Mouse (Mus musculus) macrophage (primary cell): ENCODE measurements at regions not wholly inside any gene's neighbourhood (a gene's known extent, or its start where the extent isn't known, plus 50 kb on each side); places are given as distances from the start of the nearest gene placed in this dataset.

Experiments
- H3K27ac ChIP-seq: fragments of 350-480 bp; formaldehyde crosslinking; 2 replicates; pipeline ENCODE4 v1.9.0; 2021
- H3K36me3 ChIP-seq: fragments of 350-480 bp; formaldehyde crosslinking; 2 replicates; pipeline ENCODE4 v1.9.0; 2021; ENCODE audit errors: inconsistent target
- H3K4me3 ChIP-seq: fragments of 350-480 bp; formaldehyde crosslinking; 2 replicates; pipeline ENCODE4 v1.9.0; 2021; ENCODE audit errors: inconsistent target
- H3K79me2 ChIP-seq: fragments of 350-480 bp; formaldehyde crosslinking; 2 replicates; pipeline ENCODE4 v1.9.0; 2021; ENCODE audit errors: inconsistent target
- WGBS: methylation state at CpG from one replicate; pipeline ENCODE4 v1.1.7; 2026; ENCODE audit warnings: inconsistent platforms; ENCODE audit not compliant: missing documents; 5-methylcytosine and 5-hydroxymethylcytosine counted together

- Histone ChIP-seq H3K36me3 (no peaks in the 10 kb centered on the region), H3K4me3 (no peak overlapping the region), H3K27ac (no peak overlapping the region), H3K79me2 (no peaks in the 10 kb centered on the region)
- WGBS: 69% methylated on average over 5 of the region's 5 CpGs
Measured at GRCm38 (mm10) chr10:100152821-100153220, 137.4 kb downstream of the Kitl start.

GRCm38 (mm10) chr10:100153311-100153710 lies 137.9 kb downstream of the Kitl start:
- Histone ChIP-seq H3K27ac (no peak overlapping the region), H3K36me3 (no peaks in the 10 kb centered on the region), H3K4me3 (no peak overlapping the region), H3K79me2 (no peaks in the 10 kb centered on the region)
- WGBS: 96% methylated on average over 3 of the region's 3 CpGs

- 96% methylated on average over 2 of the region's 2 CpGs for WGBS
- Histone ChIP-seq H3K36me3 (no peaks in the 10 kb centered on the region), H3K4me3 (no peak overlapping the region), H3K79me2 (no peaks in the 10 kb centered on the region), H3K27ac (no peak overlapping the region)
Measured at GRCm38 (mm10) chr10:100155566-100155965, 140.1 kb downstream of the Kitl start.

GRCm38 (mm10) chr10:100159843-100160531 lies 144.6 kb downstream of the Kitl start:
- Histone ChIP-seq H3K4me3 (peak overlapping the region; percentile 6; the same call in 1 of the 2 replicates), H3K36me3 (no peaks in the 10 kb centered on the region), H3K79me2 (no peaks in the 10 kb centered on the region), H3K27ac (peak overlapping the region; percentile 93)
- 5% methylated on average over 14 of the region's 14 CpGs for WGBS

- Histone ChIP-seq H3K36me3 (no peaks in the 10 kb centered on the region), H3K79me2 (no peaks in the 10 kb centered on the region), H3K27ac (peak overlapping the region; percentile 93), H3K4me3 (no peak overlapping the region)
- WGBS: 6% methylated on average over 4 of the region's 4 CpGs
Measured at GRCm38 (mm10) chr10:100160532-100160852, 145.1 kb downstream of the Kitl start.

- no peak overlapping the region for H3K4me3 ChIP-seq
- 54% methylated on average over 3 of the region's 3 CpGs for WGBS
- H3K79me2 ChIP-seq: no peaks in the 10 kb centered on the region
- peak overlapping the region; percentile 93 for H3K27ac ChIP-seq
- H3K36me3 ChIP-seq: no peaks in the 10 kb centered on the region
Measured at GRCm38 (mm10) chr10:100161117-100161516, 145.7 kb downstream of the Kitl start.

GRCm38 (mm10) chr10:100164526-100164925 lies 149.1 kb downstream of the Kitl start:
- no peak overlapping the region for H3K4me3 ChIP-seq
- H3K36me3 ChIP-seq: no peaks in the 10 kb centered on the region
- H3K27ac ChIP-seq: no peak overlapping the region
- WGBS: 69% methylated on average over 1 of the region's 1 CpGs
- H3K79me2 ChIP-seq: no peaks in the 10 kb centered on the region

- Histone ChIP-seq H3K4me3 (no peak overlapping the region), H3K27ac (no peak overlapping the region), H3K36me3 (no peaks in the 10 kb centered on the region)
Measured at GRCm38 (mm10) chr10:100170836-100171235, 155.4 kb downstream of the Kitl start.

GRCm38 (mm10) chr10:100197673-100198072 lies 137.8 kb upstream of the Gm4301 start:
- H3K36me3 ChIP-seq: no peaks in the 10 kb centered on the region
- H3K4me3 ChIP-seq: no peak overlapping the region
- H3K79me2 ChIP-seq: no peaks in the 10 kb centered on the region
- no peak overlapping the region for H3K27ac ChIP-seq

More at GRCm38 (mm10) chr10:100170836-100171235, 155.4 kb downstream of the Kitl start:
- no peaks in the 10 kb centered on the region for H3K79me2 ChIP-seq

GRCm38 (mm10) chr10:100199090-100199690 lies 136.3 kb upstream of the Gm4301 start:
- Histone ChIP-seq H3K27ac (no peak overlapping the region), H3K79me2 (no peaks in the 10 kb centered on the region), H3K4me3 (no peak overlapping the region), H3K36me3 (no peaks in the 10 kb centered on the region)
- 81% methylated on average over 8 of the region's 8 CpGs for WGBS

GRCm38 (mm10) chr10:100200431-100200830 lies 135.0 kb upstream of the Gm4301 start:
- H3K27ac ChIP-seq: no peak overlapping the region
- no peak overlapping the region for H3K4me3 ChIP-seq
- 49% methylated on average over 8 of the region's 8 CpGs for WGBS
- H3K79me2 ChIP-seq: no peaks in the 10 kb centered on the region
- no peaks in the 10 kb centered on the region for H3K36me3 ChIP-seq

GRCm38 (mm10) chr10:100206617-100207530 lies 128.6 kb upstream of the Gm4301 start:
- H3K4me3 ChIP-seq: no peak overlapping the region
- 50% methylated on average over 9 of the region's 10 CpGs for WGBS

GRCm38 (mm10) chr10:100210684-100211083 lies 124.8 kb upstream of the Gm4301 start:
- H3K4me3 ChIP-seq: no peak overlapping the region
- H3K27ac ChIP-seq: no peak overlapping the region
- 80% methylated on average over 7 of the region's 7 CpGs for WGBS
- no peaks in the 10 kb centered on the region for H3K36me3 ChIP-seq
- no peaks in the 10 kb centered on the region for H3K79me2 ChIP-seq

More at GRCm38 (mm10) chr10:100206617-100207530, 128.6 kb upstream of the Gm4301 start:
- H3K79me2 ChIP-seq: no peaks in the 10 kb centered on the region
- no peak overlapping the region for H3K27ac ChIP-seq
- no peaks in the 10 kb centered on the region for H3K36me3 ChIP-seq

GRCm38 (mm10) chr10:100224459-100225097 lies 110.9 kb upstream of the Gm4301 start:
- WGBS: 100% methylated on average over 3 of the region's 3 CpGs
- no peak overlapping the region for H3K27ac ChIP-seq

More at GRCm38 (mm10) chr10:100224459-100225097, 110.9 kb upstream of the Gm4301 start:
- Histone ChIP-seq H3K4me3 (no peak overlapping the region), H3K79me2 (no peaks in the 10 kb centered on the region), H3K36me3 (no peaks in the 10 kb centered on the region)
